Mouse (Mus musculus) erythroblast, embryonic 14.5 days (primary cell): Measurements from ENCODE around the gene Lhfp.

Experiments
- GATA1 ChIP-seq: IDR thresholded peaks from 2 replicates; pipeline ENCODE4 v1.6.1; 2012; ENCODE audit warnings: low read length, inconsistent platforms, mixed read lengths
- TAL1 ChIP-seq: IDR thresholded peaks from 3 replicates; pipeline ENCODE4 v1.6.1; 2012; ENCODE audit warnings: low read length, inconsistent platforms, mixed read lengths

GRCm38 (mm10) chr3:53149625-53150320 is 108.4 kb downstream of the Lhfp start:
- TF ChIP-seq TAL1 (no peak), GATA1 (no peak)
